Mouse (Mus musculus) gastrocnemius, postnatal 14 days (tissue): ENCODE measurements around the gene Rassf6. TPM values are rescaled to one million over a fixed set of nuclear protein-coding genes. Genes with fewer than 3 reads are reported as not detected.

Experiments
- DNase-seq: peaks from one replicate; pipeline ENCODE4 v3.0.0; 2021; ENCODE audit warnings: mixed read lengths
- intact Hi-C: fragments of 180-260 bp; cut with DNase I; formaldehyde crosslinking; loops from one replicate; pipeline ENCODE4 v1.15.1; 2025; ENCODE audit warnings: low total_unique reads
- total RNA-seq, 2 experiments: library from RNA; stranded (reverse); gene quantifications; 2 replicates each; pipeline ENCODE4 v1.2.3; 2021

Rassf6 gene
- total RNA-seq, 2 experiments from 2014 or later: not detected

DNA sequence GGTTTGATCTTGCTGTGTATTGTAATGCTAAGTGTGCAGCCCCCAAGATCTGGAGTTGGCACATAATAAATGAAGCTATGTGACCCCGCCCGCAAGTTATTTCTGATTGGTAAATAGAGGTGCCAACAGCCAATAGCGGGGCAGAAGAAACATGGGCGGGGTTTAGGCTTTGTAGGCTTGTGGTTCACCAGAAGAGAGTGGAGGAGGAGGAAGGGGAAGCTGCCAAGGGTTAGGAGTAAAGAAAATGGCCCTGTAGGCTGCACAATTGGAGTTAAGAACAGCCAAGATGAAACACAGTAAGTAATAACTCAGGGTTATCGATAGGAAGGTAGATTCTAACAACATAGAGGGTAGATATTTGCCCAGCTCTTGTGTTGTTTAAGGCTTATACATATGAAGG, 53.9 kb downstream of the Rassf6 start:
- intact Hi-C loops: no loop called here
- DNase-seq: no peak

DNA sequence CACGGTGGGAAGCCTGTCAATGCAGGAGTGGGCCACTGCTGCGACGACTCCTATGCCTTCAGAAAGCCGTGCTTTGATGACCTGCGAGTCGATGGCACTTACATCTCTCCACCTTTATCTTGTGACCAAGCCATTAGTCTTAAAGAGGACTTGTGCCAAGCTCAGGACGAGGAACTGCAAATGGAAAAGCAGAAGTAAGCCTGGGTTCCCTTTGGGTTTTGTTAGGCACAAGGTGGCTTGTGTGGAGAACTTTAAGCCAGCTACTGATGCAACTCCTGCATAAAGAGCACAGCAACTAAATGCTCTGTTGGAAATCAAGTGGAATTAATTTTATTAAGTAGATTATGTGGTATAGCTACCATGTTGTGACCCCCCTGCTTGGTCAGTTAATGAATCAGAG, 55.7 kb downstream of the Rassf6 start:
- intact Hi-C loops: no loop called here
- DNase-seq: no peak

GRCm38 (mm10) chr5:90582179-90582578, 58.3 kb downstream of the Rassf6 start:
- intact Hi-C loops: no loop called here
- no peak for DNase-seq

DNA sequence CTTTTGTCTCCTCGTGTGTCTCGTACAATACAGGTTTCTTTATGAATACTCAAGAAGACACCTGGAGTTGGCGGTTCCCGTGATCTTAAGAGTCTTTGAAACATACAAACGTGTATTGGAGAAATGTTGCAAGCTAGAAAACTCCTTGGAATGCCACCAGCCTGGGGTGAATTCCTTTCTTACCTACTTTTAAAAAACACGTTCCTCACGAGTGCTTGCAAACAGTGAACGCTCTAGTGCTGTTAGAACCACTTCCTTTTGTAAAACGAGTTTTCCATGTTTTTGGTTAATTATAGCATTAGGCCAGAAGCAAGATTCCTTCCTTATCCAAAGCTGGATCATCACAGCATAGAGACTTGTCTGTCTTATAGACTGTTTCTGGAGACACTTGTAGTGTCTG, 60.9 kb downstream of the Rassf6 start:
- intact Hi-C loops: no loop called here

DNA sequence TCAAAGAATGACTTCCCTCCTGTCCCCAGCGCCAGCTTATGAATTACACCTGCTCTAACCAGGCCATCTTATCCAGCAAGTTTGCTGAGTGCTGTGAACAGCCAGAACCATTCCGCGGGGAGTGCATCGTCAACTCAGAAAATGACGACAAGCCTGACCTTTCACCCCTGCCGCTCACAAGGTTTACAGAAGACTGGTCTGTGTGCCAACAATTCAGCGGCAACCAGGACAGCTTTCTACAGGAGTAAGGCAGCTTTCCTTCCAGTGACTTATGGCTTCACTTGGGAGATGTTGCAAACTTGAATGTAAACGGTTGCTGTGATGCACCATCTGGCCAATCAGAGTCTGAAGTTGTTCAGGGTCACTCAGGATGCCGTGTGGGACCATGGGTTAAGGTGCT, 62.7 kb downstream of the Rassf6 start:
- intact Hi-C loops: no loop called here
- DNase-seq: no peak

More for the DNA sequence above, 60.9 kb downstream of the Rassf6 start:
- DNase-seq: no peak

DNA sequence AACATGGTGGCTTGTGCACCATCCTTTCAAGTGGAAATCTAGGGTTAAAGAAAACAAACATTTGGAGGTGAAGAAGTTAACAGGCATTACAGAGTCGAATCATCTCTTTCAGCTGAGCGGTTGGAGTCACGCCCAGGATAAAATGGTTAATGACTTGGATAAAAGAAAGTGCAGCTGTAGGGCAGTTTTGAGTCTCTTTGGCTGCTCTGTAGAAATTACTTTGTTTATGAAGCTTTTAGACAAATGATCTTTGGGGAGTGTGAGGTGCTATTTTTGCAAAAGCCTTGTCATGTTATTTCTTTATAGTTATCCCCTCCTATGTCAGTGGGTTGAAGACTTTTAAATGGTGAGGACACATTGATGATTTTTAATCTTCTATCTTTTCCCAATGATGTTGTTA, 69.2 kb downstream of the Rassf6 start:
- intact Hi-C loops: no loop called here
- no peak for DNase-seq

DNA sequence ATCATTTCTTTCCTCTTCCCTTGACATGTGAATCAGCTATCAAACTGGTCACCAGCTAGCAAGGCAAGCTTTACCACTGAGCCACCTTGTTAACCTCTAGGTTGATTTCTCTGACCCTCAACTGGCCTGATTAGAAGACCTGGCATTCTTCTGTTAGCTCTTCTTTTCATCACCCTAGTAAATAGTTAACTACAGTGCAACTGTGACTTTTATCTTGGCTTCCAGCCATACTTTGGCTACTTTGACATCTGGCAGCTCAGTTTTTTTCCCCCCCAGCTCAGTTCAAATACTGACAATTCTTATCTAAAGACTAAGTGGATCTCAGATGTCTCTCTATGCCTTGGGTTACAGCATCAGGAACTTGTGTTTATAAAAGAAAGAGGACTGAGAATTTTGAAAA, 72.1 kb downstream of the Rassf6 start:
- intact Hi-C loops: no loop called here
- no peak for DNase-seq

- no peak for DNase-seq
- intact Hi-C loops: no loop called here
These were observed 72.7 kb downstream of the Rassf6 start for GRCm38 (mm10) chr5:90567788-90568187.

DNA sequence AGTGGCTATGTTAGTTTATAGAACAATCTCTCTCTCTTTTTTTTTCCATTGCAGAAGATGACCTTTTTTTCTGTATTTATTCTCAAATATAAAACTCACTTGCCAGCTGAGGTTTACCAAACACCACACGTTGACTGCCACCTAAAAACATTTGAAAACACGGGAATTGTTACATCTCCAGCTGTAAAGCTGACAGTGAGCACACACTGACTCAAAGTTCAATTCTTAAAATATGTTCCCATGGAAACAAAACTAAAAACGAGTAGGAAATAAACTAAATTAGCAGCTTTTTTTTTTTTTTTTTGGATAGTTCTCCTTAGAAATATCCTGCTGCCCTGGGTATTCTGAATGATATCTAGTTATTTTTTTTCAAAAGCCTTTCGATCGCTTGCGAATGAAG, 75.3 kb downstream of the Rassf6 start:
- intact Hi-C loops: no loop called here
- no peak for DNase-seq

- intact Hi-C loops: no loop called here
- DNase-seq: no peak
These were observed 76.3 kb downstream of the Rassf6 start for GRCm38 (mm10) chr5:90564161-90564560.

DNA sequence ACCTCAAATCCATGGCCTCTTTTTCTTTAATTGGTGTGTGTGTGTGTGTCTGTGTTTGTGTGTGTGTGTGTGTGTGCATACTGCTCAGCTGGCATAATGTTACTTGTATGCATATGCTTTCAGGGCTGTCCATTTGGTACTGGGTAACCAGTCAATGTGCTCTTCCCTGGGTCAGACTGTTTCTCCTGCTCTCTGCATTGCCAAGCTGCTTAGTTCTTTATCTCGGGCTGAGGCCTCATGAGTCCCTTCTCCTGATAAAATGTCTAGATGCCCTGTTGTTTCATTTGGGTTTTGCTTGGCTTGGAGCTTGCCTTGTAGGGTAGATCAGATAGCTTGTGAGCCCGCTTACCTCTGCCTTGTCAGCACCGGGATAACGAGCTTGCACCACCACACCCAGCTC, 77.6 kb downstream of the Rassf6 start:
- intact Hi-C loops: no loop called here
- no peak for DNase-seq

DNA sequence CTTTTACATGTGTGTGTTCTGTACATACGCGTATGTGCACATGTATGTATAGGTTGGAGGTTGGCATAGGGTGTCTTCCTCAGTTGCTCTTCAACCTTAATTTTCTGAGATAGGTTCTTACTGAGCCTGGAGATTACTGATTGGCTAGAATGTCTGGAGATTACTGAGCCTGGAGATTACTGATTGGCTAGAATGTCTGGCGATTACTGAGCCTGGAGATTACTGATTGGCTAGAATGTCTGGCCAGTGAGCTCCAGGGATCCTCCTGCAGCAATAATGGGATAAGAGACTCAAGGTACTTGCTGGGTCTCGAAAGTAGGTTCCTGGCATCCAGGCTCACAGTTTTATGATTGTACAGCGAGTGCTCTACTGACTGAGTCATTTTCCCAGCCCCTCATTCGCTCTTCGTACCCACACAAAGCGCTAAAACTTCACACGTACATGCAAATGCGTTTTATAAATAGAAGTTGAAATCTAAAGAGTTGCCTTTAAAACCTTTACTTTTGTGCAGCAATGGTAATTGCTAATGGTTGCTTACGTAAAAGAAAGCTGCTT, 78.7 kb downstream of the Rassf6 start:
- intact Hi-C loops: no loop called here
- DNase-seq: no peak

- DNase-seq: no peak
- intact Hi-C loops: no loop called here
These were observed 79.7 kb downstream of the Rassf6 start, which contains the start of gene 5830473C10Rik for GRCm38 (mm10) chr5:90560743-90561142. 5830473C10Rik (plus strand) TSS chr5:90561107.

GRCm38 (mm10) chr5:90556052-90556451, 84.4 kb downstream of the Rassf6 start:
- no peak for DNase-seq
- intact Hi-C loops: no loop called here

Other genes starting within 250 kb of the Rassf6 start
- gene Alb, start 179.8 kb downstream of the Rassf6 start, total RNA-seq: under 1 TPM; 0.27 to 0.42 TPM
- not detected for gene Afp, start 149.9 kb downstream of the Rassf6 start, total RNA-seq
- not detected for gene Afm, start 121.7 kb downstream of the Rassf6 start, total RNA-seq
- gene 5830473C10Rik, start 79.5 kb downstream of the Rassf6 start, total RNA-seq: not detected
- gene Cxcl5, start 118.7 kb upstream of the Rassf6 start, total RNA-seq: not detected
- gene Ppbp, start 127.9 kb upstream of the Rassf6 start, total RNA-seq: 1 to 10 TPM in 1 of 2 experiments, under 1 TPM in 1; 0.42 to 1.3 TPM
- gene Pf4, start 131.8 kb upstream of the Rassf6 start, total RNA-seq: 10 to 100 TPM; 18.7 to 23.7 TPM
- gene Cxcl3, start 145.4 kb upstream of the Rassf6 start, total RNA-seq: not detected
- not detected for gene Cxcl15, start 153.9 kb upstream of the Rassf6 start, total RNA-seq